Mouse (Mus musculus) olfactory bulb, adult 2 months (tissue): Measurements from ENCODE around the gene Schip1.

Experiments
- CTCF ChIP-seq: fragments of 200-500 bp; IDR thresholded peaks from 2 replicates; pipeline ENCODE4 v1.5.1; 2012; ENCODE audit warnings: low read depth, mild to moderate bottlenecking, low read length, moderate library complexity; ENCODE audit not compliant: insufficient read depth
- POLR2A ChIP-seq: fragments of 200-500 bp; IDR thresholded peaks from 2 replicates; pipeline ENCODE4 v1.6.1; 2012; ENCODE audit warnings: mild to moderate bottlenecking, low read depth, low read length, moderate library complexity; ENCODE audit not compliant: insufficient read depth

DNA sequence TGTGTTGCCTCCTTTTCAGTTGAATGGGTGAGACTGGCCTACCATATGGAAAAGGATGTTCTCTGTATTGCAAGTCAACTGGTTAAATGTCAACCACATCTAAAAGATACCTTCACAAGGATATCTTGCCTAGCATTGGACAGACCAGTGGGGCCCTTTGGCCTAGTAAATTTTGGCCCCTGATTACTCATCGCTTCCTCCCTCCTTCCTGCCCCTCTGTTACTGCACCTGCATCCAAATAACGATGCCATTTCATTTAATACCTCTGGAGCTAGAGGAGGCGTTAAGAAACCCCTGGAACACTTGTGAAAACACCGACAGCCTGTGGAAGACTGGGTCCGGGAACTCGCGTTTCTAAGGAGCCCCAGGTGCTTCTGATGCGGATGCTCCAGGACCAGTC lies 453.4 kb downstream of the Schip1 start:
- TF ChIP-seq CTCF (no peak), POLR2A (no peak)
